Mouse (Mus musculus): ENCODE results near the gene Saysd1.

Gene Saysd1

DNA sequence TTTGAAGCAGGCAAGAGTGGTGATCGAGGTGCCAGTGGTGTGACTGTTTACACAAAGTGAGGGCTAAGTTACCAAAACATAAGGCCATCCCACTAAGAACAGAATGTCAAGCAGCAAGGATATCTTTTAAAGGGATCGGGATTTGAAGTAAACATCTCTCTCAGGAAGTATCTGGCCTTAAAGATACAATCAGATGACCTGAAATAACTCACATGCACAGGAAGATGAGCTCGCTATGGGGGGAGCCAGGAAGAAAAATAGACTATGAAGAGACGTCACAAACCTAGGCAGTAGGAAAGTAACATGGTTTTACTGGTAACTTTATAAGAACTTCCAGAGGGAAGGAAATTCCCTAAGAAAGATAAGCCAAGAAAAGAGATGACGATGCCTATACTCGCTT, 32.1 kb downstream of the Saysd1 start:
- peak in 1 of 2 experiments; percentile 46 for DNase-seq

DNA sequence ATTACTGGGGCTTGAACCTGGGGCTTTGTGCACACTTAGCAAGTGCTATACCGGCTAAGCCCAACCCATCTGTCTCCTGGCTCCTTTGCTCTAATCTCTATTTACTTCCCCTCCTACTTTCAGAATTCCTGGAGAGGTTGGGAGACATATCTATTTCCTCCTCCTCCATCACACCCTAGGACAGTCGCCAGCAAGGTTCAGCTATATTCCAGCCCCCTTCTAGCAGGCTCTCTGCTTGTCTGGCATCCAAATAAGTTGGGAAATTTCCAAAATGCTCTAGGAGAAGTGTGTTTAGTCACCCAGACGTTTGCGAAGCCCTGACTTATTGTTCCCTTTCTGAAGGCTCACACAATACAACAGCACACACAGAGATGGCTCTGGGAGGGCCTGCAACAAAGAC, 35.1 kb downstream of the Saysd1 start:
- peak; percentile 48 to 65 for DNase-seq

DNA sequence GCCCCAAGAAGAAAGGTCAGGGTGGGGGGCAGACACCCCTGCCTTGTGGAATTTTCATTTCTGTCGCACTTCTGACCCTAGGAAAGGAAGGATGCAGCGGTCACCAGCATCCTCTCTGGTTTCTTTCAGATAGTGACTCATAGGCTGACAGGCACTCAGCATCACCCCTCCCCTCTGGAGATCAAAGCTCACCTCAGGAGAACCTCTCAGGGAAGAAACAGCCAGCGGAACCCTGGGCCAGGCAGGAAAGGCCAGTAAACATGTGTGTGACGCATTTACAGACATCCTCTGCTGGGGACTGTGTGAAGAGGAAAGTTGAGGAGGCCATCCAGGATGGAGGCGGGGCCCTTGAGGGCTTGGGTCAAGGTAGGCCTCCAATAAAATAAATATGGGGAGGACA, 40.3 kb downstream of the Saysd1 start:
- peak; percentile 63 to 85 for DNase-seq

DNA sequence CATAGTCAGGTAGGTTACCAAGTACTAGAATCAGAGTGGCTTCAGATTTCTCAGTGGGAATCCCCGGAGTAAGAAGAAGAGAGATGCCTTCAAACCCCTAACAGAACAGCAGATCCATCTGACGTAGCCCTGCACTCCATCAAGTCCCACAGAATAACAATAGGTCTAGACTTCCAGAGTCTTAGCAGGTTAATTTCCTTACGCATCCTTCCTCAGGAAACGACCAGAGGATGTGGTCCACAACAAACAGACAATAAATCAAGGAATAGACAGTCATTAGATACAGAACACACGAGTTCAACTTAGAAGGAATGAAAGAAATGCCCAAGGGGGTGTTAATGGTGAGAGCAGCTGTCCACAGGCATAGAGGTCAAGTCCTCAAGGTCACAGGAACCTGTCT, 43.4 kb downstream of the Saysd1 start:
- DNase-seq, result peak in 1 of 2 experiments; percentile 41

DNA sequence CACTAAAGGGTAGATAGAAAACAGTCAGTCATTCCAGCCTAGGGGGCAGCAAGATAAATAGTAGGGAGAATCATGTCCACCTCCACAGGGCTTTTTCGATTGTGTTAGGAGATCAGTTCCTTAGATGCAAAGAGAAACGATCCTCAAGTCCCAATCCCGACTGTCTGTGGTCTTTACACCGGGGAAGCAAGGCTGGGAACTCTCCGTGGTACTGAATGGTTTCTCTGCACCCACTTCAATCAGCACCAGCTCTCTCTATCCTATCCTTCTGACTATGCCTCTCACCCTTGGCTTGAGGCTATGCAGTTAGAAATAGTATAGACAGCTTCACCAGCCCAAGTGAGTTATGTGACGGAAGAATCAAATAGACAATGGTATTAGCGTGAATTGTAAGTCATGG, 44.8 kb downstream of the Saysd1 start:
- peak; percentile 48 to 78 for DNase-seq

DNA sequence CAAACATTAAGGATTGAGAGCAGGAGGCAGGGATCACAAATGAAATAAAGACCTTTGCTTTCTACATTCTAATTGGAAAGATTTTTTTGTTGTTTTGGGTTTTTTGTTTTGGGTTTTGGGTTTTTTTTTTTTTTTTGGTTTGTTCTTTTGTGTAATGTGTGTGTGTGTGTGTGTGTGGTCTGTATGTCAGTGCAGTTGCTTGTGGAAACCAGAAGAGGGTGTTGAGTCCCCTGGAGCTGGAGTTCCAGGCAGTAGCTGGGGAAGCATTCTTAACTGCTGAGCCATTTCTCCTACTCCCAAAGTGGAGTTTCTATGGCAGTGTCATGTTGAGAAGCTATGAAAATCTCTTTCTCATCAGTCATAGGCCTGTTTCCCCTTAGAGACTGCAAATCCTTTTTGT, 54.0 kb downstream of the Saysd1 start:
- no peak for DNase-seq

DNA sequence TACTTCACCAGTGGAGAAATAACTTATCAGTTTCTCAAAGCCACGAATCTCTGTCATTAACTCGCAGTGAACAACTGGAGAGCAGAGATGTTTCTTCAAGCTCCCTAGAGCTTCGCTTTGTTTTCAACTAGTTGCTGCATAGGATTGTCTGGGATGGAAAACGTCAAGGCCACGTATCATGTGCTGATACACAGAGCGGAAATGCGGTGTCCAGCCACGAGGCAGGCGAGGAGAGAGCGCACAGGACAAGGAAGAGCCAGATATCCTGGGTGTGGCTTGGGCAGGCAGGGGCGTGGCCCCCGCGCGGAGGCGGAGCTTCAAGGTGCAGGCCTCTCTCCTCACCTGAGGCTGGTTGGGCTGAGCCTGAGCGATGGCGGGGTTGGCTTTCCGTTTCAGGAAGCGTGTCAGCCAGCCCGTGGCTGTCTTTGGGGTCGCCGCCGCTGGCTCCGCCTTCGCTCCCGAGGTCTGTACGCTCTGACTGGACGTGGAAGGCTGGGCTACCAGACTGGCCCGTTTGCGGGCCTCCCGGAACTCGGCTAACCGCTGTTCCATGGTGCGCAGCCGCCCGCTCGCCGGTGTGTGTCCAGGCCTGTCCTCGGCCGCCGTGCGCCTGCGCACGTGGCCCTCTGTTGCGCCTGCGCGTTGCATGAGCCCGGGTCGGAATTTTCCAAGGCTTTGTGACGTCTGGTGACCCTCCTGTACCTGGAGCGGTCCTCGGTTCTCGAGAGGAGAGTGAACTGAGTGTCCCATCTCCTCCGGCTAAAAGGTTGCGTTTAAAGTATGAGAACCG, 55.6 kb downstream of the Saysd1 start:
- DNase-seq, result peak; percentile 95 to 96

DNA sequence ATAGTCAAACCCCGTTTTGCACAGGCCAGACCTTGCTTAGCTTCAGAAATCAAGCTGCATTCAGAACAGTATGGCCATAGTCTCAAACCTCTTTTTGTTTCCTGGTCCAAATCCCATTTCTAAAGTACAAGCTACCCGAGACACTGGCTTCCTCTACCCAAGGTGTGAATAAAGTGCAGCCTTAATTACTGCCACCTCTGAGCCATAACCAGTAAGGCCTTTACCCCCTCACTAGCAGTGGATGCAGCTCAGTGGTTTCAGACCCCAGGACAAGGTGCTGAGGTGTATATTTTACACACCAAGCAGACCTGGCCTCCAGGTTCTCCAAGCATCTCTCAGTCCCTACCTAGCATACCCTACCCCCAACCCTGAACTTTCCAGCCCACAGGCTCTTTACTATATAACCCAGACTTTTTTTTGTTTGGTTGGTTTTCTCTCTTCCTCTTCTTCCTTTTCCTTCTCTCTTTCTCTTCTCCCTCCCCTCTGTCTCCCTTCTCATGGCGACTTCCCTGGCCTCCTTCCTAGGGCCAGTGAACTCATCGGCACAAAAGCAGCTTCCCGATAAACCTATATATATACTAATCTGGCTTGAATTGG, 56.3 kb downstream of the Saysd1 start:
- DNase-seq, result no peak

DNA sequence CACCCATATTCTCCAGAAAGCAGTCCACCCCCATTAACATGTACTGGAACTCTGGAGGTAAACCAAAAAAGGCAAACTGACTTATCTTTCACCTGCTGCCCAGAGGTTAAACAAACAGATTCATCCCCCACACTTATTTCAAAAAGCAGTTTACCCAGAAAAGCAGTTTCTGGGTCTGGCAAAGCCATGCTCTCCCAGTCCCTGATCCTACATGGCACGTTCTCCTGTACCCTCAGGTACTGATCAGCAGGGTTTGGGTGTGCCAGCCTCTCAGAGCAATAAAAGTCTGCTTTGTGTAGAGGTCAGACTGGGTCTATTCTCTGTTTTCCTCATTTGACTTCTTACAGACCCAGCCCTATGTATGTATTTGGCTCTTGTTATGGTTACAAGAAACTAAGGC, 57.2 kb downstream of the Saysd1 start:
- no peak for DNase-seq

DNA sequence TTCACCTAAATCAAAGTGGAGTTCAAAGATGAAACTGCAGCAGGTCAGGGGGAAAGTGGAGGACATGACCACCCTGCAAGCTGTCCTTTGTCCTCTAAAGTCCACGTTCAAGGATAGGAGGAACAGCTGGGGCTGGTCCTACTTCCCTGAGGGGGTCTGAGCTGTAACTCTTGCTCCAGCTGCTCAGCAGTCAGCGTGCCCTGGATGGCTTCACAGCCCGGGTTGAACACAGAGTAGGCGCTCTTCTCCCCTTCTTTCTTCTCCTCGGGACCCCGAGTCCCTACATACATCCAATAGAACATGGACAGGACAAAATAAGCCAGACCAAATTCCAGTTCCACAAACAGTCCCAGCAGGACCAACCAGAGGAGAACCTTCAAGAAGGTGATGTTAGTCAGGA, 61.2 kb downstream of the Saysd1 start:
- DNase-seq, result no peak

DNA sequence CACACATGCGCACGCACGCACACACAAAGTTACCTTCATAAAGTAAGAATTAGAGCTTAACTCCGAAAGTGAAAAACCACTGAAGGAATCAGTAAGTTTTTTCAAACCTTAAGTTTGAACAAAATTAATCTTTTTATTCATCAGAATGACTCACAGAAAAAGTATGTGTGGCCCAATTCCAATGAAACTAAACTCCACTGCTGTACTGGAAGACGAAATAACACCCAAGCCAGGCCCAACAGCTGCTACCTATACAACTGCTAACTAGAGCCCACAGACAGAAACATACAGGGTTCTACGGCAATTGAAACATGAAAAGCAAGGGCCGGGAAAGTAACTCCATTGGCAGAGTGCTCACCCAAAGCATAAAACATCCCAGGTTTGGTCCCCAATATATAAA, 62.8 kb downstream of the Saysd1 start:
- no peak for DNase-seq

DNA sequence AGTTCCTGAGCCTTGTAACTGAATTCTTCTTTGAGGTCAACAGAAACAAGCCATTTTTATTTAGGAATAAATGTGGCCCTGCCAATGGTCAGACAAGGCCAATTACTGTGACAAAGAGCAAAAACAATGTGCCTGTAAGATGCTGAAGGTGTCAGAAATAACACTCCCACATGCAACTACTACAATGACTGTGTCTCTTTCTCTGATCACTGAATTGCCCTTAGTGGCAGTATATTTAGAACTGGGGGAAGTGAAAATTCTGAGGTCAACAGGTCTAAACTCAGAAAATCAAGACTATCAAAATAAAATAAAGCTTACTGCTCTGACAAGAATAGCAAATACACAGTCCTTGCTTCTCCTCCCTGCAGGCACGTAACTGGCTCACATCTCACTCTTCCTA, 63.6 kb downstream of the Saysd1 start:
- DNase-seq, result no peak

DNA sequence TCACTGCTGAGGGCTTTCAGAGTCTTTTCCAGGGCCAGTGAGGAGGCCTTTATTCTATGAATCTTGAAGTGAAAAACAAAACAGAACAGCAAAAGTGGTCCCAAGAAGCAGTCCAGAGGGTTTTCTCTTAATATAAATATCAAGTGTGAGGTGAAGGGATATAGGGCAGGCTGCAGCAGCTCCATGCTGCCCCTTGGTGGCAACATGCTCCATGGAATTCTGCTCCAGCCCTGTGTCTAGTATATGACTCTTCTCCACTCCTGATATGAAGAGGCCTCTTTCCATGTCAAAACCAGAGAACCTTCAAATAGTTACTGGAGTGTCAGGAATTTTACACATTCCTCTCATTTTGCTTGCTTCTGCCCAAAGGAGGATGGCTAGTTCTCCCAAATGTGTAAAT, 67.7 kb downstream of the Saysd1 start:
- peak; percentile 17 to 58 for DNase-seq

DNA sequence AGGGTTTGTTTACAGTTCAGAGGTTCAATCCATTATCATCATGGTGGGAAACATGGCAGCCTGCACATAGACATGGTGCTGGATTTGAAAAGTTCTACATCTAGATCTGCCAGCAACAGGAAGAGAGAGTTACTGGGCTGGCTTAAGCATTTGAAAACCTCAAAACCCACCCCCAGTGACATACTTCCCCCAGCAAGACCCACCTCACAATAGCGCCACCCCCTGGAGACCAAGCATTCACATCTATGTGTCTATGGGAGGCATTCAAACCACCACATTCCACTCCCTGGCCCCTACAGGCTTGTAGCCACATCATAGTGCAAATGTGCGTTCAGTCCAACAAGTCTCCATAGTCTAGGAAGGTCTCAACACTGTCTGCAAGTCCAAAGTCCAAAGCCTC, 70.0 kb downstream of the Saysd1 start:
- DNase-seq, result no peak

DNA sequence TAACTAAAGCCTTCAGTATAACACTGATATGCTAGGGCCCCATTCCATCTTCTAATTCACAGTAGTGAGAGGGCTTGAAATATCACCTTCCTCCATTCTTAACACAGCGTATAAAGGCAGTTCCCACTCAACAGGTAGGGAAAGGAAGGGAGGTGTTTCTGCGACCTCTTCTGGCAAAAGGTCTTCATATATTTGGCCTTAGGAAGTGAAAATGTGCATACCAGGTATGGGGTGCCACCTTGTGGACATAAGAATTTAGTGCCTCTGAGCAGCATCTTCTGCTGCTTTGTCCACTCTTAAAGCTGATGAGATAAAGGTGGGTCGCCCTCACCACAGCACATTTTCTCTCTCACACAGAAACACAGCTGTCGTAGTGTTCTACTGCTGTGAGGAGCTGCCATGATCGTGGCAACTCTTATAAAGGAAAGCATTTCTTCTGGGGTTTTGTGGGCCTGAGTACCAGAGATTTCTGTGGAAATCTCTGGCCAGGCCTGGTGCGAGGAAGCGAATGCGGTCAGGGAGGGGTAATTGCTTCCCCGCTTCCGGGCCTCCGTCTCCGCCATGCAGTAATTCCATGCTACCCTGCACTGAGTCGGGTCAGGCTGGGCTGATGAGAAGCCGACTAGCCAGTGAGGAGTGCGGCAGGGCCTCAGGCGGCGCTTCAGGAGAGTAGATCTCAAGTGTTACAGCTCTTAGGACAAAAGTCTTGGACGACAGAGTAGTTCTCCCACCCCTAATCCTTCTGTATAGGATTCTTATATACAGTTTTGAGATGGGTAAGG, 70.8 kb downstream of the Saysd1 start:
- peak; percentile 77 to 82 for DNase-seq

DNA sequence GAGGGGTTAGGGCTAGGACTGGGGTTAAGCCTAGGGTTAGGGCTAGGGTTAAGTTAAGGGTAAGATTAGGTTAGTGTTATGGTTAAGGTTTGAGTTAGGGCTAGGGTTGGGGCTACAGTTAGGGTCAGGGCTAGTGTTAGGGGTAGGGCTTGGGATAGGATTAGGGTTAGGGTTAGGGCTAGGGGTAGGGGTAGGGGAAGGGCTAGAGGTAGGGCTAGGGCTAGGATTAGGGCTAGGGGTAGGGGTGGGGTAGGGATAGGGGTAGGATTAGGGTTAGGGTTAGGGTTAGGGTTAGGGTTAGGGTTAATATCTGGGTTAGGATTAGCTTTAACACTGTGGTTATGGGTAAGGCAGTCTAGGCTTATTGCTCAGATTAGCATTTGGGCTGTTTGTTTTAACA, 73.6 kb downstream of the Saysd1 start:
- DNase-seq, result no peak

DNA sequence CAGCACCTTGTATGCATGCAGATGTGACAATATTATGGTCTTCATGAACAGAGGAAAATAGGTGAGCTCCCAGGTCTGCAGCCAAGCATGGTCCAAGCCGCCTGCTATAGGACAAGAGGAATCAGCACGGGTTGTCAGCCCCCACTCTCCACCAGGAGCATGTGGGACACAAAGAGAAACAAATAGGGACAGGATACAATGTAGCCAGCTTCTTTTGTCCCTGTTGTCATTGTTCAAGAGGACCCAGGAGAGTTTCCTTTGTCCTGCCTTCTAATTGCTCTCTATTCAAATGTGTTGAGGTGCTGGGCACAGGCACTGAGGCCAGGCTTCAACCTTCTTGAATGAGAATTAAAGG, 89.9 kb downstream of the Saysd1 start:
- no peak for DNase-seq

DNA sequence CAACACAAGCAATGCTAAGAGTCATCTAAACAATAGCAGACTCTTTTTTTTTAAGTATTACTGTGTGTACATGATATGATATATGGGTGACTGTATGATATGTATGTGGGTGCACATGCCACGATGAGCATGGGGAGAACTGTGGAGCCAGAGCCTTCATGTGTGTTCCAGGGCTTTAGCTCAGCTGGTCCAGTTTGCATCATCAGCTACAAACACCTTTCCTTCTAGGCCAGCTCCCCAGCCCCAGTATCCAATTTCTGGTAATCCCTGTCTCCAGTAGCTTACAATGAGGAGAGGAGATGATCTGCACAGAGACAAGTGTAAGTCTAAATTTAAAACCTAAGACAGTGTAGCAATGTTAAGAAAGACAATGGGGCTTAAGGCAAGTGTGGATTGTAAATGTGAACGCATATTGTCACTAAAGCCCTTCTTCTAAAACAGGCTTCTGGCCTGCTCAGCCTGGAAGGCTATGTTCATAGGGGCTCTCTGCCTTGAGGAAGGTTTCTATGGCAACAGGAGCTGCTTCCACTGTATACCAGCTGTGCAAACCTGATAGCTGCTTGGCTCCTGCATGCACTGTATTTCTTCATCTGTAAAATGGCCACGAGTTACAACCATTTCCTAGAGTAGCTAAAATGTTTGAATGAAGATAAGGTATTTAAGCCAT, 90.4 kb downstream of the Saysd1 start:
- no peak for DNase-seq

DNA sequence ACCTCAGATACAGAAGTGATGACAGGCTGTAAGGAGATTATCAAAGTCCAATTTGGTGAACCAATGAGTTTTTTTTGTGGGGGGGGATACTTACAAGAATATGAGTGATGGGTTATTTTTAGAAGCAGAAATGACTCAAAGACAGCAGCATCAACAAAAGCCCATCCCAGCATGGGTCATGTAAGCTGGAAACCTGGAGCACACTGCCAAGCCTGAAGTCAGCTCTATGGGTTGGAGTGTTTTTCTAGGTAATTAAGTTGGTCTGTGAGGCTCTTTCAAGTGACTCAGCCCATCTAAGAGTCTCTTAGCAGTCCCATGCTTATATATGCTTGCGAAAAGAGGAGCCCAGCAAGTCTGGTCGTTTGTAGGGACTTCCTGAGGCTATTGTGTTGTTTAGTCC, 91.0 kb downstream of the Saysd1 start:
- no peak for DNase-seq

DNA sequence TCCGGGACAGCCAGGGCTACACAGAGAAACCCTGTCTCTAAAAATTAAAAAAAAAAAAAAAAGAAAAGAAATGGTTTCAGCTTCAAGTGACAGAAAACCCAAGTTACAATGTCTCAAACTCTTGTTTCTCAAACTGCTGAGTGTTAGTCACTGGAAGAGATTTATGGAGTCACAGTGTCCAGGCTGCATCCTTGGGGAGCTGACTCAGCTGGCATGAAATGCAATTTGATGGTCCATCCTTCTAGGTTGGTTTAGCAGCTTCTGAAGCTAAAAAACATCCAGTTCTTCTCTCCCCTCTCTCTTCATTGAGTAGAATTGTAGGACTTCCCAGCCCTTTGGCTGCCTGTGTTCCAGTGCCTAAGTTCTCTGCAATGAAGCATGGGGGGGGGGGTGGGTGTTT, 94.3 kb downstream of the Saysd1 start:
- no peak for DNase-seq

DNA sequence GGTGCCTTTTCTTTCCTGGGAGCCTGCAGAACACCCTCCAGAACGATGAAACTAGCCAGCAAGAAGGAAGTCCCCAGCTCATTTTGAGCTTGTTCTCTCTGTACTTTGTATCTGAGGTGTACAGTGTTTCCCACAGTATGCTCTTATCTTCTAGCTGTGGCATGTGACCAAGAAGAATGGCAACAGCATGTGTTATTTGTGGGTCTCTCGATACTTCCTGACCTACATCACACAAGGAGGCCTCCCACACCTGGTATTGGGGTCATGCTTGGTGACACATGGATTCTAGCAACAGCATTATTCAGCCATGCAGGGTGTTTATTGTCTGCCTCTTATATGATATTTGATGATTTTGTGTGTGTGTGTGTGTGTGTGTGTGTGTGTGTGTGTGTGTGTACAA, 96.5 kb downstream of the Saysd1 start:
- DNase-seq, result no peak

DNA sequence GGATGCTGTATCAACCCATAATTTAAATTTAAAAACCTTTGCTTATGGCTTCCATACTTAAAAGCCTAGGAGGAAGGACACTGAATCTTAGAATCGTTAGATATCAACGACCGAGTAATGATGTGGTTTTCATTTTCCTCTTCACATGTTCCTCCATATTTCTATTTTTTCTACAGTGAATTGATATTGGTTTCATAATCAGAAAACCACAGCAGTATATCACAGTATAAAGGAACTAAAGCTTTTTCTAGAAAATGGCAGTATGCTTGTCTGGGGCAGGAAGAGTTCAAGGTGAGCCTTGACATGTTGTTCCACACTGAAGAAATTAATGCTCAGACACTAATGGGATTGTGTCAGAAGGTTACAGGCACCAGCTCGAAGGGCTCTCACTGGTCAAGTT, 97.4 kb downstream of the Saysd1 start:
- DNase-seq, result no peak

DNA sequence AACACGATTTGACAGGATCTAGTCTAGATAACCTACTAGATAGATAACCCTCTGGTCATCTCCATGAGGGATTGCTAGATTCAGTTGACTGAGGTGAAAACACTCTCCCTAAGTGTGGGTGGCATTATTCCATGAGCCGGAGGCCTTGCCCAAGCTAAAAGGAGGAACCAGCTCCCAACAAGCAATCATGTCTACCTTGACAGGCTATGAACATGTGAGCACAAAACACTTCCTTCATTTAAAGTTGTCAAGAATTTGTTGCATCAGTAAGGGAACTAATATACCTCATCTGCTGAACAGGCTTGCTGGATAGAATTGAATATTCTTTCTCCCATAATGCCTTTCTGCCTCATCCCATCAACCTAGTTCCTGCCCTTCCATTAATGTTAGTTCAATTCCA, 98.5 kb downstream of the Saysd1 start:
- DNase-seq, result no peak

DNA sequence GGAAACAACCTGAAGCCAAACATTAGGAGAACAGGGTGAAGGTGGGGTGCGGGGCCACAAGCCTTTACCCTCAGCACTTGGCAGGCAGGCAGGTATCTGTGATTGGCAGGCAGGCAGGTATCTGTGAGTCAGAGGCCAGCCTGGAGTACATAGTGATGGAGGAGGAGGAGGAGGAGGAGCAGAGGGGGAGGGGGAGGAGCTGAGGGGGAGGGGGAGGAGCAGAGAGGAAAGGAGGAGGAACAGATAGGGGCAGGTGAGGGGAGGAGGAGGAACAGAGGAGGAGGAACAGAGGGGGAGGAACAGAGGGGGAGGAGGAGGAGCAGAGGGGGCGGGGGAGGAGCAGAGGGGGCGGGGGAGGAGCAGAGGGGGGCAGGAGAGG, 105.6 kb downstream of the Saysd1 start:
- no peak for DNase-seq
